Mouse (Mus musculus) lung, adult 2 months (tissue): ENCODE data around the gene Slc10a7.

Source experiments
- CTCF ChIP-seq: fragments of 200-500 bp; IDR thresholded peaks from 2 replicates; pipeline ENCODE4 v1.5.1; 2011; ENCODE audit warnings: mild to moderate bottlenecking, low read length, control low read depth; ENCODE audit not compliant: insufficient read depth
- POLR2A ChIP-seq: fragments of 200-500 bp; IDR thresholded peaks from 2 replicates; pipeline ENCODE4 v1.6.1; 2011; ENCODE audit warnings: low read depth, mild to moderate bottlenecking, control low read depth, low read length, borderline replicate concordance; ENCODE audit errors: extremely low read depth

DNA sequence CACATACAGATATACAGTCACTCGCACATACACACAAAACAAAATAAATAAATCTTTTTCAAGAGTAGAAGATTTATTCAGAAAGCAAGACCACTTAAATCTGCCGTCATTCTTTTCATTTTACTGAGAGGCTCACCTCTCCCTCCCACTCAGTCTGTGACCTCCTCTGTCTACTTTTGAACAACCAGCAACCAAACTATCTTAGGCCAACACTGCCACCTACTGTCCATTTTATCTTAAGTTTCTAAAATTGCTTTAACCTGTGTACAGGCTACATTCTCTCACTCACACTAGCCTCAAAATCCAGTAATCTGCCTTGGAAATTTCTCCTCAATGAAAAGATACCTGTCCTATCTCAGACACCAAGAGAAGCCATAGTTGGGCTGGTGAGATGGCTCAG lies 41.3 kb upstream of the Slc10a7 start:
- no peak for TF ChIP-seq CTCF
- TF ChIP-seq POLR2A, result no peak
